Mouse (Mus musculus) cerebellum, adult 11 months (tissue): ENCODE measurements at regions not wholly inside any gene's neighbourhood (a gene's known extent, or its start where the extent isn't known, plus 50 kb on each side); places are given as distances from the start of the nearest gene placed in this dataset.
"Not testable (repeated sequence)": the region's sequence is repeated elsewhere in the genome, so short reads cannot be mapped to it uniquely, and the experiment has no call there.

Source experiments
- DNase-seq: peaks from one replicate; pipeline ENCODE4 v3.0.0; 2022

DNA sequence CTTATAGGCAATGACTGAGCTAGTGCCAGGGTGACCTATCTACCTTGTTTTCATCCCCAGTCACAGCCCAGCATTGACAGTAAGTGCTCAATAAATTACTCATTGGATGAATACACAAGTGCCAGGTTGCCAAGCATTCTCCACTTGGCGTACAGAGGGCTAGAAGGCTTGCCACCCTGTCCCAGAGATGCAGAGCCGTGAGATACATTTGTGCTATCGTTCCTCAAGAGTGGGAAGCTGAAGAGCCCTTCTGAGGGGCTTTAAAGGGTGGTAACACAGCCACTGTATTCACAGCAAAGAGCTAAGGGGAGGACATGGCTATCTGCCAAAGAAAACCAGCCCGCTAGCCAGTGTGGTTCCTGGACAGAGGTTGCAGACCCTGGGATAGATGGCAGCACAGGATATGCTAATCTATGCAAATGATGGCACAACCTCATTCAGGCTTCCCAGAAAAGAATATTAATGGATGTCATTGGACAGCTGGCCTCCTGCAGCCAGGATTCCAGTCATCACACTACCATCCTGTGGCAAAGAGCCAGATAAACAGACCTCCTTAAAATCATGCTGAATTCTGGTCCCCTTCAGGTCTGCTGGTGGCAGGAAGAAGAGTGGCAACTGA, 214.4 kb downstream of the Trim29 start:
- no peak for DNase-seq

DNA sequence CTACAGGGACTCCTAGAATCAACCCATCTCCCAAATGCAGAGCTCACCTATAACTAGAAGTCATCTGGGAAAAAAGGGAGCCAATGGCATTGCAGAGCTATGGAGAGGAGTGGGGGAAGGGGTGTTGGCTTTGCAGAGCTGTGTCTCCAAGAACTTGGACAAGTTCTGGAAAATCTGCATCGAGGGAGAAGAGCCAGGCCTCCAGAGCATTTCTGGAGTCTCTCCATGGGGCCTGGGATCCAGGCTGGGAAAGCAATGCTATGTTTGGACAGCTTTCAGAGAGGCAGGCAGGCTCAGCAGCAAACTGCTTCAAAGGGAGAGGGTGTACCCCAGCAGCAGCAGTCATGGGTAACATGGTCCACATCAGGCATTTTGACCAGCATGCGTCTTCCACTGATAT, 211.6 kb upstream of the Nectin1 start:
- DNase-seq, result no peak

DNA sequence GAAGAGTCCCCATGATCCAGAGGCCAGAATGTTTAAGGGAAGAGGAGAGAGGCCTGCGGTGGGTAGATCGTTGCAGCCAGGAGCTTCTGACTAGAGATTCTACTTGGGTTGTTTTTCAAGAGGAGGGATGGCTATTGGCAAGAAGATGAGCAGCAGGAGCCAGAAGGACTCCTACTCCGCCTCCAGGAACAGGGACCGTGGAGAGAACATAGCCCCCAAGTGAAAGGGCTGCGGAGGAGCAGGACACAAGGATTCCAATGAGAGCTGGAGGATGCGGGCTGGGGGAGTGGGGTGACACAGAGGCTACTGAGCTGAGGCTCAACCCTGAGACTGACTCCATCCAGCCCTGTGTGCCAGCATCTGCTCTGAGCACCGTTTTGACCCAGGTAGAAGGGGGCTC, 207.8 kb upstream of the Nectin1 start:
- no peak for DNase-seq

DNA sequence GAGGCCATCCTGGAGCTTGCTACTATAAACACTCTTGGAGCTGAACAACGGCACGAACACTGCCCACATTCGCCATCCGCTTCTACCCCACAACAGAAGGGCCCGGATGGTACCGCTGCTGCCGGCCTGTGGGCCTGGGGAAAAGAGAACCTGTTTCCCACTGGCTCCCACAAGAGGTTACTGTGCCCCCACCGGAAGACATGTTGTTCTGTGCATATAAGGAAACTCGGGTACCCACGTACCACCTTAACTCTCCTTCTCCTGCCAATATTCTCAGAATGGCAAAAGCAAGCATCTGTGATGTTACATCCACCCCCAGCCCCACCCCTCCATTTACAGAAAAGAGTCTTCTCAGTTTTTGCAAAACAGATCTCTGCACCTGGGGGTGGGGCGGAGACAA, 206.7 kb upstream of the Nectin1 start:
- DNase-seq, result no peak

DNA sequence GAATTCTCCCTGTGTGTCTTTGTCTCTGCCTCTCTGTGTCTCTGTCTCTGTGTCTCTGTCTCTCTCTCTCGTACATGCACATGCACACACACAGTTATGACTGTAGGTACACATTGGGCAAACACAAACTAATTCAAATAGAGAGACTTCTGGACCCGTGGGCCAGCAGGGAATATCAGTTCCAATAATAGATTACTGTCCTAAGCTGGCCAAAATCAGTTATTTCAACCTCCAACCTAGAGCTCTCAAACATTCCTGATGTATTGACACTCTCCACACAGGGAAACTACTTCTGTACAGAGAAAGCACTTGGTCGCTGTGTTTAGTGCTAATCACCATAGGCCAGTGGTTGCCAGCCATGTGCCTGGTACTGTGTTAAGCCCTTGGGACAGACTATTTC, 203.7 kb upstream of the Nectin1 start:
- no peak for DNase-seq

DNA sequence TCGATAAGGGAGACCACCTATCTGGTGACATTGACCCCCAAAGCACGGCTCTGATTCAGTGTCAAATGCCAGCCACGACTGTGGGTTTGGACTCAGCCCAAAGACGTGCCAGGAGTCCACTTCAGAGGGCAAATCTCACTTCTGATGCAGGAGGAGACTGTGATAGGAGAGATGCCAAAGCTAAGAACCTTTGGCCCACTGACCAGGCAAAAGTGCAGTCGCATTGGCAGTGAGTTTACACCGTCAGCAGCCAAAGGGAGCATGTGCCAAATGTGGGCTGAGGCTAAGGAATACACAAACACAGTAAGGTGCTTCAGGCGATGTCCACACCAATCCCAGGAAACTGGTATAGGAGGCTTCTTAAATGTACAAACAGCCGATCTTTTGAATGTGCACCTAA, 202.6 kb upstream of the Nectin1 start:
- DNase-seq, result no peak

DNA sequence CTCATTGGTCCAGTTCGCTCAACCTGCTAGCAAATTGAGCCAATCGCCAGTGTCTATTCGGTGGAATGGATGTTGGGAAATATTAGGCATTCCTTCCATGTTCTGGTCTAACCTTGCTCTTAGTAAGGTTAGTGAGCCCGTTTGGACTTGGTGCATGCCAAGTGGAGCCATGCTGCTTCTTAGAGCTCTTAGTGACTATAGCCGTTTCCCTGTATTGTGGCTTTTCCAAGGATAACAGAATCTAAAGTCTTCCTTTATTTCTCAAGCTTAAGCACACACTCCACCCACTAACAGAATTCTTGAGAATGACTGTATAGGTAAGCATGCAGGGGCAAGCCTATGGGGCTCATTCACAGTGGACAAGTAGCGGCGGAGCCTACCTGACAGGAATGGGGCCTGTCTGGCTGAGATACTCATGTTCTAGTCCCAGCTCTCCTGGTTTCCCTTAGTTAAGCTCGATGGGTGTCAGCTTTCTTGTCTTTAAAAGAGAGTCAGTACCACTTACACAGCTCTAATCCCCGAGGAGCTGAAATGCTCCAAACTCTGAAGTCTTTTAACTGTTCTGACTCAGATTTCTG, 201.6 kb upstream of the Nectin1 start:
- no peak for DNase-seq

DNA sequence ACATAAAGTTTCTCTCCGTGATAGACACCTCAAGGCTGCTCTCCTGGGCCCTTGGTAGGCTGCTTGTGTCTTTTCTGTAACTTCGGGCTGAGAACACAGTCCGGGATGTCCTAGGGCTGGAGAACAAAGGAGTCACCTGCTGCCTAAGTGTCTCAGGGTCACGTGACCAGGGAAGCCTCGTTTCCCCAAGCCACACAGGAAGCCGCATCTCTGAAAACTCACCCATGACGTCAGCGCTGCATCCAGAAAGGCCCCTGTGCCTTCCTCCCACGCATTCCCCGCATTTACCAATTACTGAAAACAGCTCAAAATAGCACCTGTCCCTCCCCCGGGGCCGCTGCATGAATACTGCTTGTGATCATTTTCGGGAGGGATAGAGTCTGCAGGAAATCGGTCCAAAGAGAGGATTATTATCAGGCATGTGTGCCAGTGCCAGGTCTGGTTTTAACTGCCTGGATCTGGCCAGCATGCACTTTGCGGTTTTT, 198.7 kb upstream of the Nectin1 start:
- DNase-seq, result peak; percentile 24

DNA sequence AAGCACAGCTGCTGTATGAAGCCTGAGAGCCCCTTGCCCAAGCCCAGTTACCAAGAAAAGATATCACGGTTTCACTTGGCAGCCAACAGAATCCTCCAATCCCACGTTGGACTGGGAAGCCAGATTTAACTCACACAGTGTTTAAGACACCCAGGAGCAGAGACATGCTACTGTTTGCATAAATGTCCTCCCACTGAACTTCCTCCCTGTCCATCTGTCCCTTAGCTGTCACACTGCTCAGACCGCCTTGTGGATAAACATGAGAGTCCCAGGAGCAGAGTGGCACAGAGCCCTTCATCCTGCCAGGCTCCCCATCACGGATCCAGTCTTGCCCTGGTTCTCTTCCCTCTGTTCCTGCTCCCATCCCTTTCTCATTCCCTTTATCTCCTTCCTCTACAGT, 194.9 kb upstream of the Nectin1 start:
- DNase-seq, result no peak

DNA sequence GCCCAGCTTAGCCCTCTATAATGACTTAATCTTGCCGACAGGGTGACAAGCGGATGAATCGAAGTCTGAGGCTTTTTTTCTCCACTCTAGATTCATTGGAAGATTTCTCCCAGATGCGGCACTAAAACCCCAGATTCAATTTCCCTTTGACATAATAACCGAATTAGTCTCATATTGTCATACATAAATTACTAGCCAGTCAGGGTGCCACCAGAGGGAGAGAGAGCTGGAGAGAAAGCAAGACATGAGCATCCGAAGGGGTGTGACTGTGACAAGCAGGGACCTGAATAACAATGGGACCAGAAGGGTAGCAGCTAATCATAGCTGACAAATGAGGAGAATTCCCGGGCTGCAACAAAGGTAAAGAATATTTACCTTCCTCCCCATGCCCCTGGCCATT, 194.5 kb upstream of the Nectin1 start:
- DNase-seq, result no peak

DNA sequence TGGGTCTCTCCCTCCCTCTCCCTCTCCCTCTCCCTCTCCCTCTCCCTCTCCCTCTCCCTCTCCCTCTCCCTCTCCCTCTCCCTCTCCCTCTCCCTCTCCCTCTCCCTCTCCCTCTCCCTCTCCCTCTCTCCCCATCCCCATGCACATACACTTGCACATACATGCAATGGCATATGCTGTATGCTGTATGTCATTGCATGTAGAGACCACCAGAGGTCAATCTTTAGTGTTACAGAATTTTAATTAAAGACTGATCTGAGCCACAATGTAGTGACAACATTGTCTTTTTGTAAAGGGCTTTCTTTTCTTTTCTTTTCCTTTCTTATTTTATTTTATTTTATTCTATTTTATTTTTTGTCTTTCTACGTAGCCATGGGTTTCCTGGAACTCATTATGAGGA, 191.0 kb upstream of the Nectin1 start:
- DNase-seq, result not testable (repeated sequence)

DNA sequence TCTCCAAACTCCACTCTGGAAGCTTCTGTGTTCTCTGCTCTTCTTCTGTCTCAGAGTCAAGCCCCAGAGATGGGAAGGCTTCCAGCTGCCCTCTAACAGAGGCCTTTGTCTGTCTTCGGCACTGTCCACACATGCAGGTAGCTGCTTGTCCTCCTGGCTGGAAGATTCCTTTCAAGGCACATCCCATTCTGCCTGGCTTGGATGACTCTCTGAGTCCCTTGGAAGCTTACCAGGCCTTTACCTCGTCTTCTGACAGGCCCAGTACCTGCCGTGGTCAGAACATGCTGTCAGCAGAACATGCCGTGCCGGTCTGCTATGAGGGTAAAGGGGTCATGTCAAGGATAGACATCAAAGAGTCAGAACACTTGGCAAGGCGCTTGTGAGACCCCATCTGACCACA, 181.8 kb upstream of the Nectin1 start:
- no peak for DNase-seq

DNA sequence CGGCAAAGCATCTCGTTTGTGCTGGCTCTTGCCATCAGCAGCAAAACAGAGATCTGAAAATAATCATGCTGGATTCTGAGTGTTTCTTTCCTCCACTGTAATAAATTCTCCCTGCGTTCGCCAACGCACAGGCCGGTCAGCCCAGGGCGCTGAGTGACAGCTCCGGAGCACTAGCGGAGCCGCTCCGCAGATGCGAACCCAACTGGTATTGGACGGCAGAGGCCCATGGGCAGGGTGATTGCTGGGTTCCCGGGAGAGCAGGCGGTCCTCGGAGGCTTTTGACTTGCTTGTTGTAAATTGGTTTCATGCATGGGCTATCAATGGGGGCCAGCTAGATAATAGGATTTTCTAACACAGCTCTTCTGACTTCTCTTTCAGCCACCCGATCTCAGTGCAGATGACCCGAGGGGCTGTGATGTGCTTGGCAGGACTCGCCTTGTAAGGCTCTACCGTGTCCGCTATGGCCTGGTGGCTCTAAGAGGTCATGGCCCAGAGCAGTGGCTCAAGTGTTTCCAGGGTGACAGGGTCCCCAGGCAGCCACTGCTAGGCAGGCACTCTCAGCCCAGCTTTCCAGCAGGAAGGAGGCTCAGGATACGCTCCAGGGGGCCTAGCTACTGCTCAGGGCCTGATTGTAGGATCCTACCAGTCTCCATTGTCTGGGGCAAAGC, 179.4 kb upstream of the Nectin1 start:
- no peak for DNase-seq

DNA sequence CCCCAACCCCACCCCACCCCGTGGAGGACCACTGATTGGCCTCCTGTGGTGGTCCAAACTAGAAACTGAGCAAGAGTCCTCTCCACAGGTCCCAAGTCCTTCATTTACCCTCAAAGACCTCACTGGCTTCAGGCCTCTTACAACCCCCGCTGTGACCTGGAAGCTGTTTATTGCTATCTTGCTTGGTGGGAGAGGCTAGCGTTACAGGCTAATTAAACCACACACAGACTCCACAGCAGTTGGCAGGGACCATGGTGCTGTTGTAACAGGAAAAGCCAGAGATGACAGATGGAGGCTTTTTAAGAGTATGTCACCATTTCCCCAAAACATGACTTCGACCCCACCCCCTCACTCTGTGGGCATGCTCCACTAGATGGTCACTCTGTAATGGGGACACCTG, 174.9 kb upstream of the Nectin1 start:
- DNase-seq, result no peak

DNA sequence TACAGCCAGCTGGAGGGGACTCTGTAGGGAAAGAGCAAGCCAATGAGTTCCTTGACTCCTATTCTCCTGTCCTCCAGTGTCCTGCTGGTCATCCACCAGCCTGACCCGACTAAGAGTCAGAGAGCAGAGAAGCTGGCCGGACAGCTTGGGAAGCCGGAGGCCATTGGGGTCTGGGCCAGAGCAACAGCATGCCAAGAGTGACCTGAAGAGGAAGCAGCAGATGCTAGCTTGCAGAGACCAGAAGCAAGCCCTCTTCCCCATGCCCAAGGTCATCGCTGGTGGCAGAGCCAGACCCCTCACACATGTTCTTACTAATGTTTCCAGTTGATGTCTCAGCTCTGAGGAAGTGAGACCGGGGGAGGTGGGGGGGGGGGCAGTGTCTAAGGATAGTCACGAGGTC, 172.7 kb upstream of the Nectin1 start:
- peak; percentile 19 for DNase-seq

DNA sequence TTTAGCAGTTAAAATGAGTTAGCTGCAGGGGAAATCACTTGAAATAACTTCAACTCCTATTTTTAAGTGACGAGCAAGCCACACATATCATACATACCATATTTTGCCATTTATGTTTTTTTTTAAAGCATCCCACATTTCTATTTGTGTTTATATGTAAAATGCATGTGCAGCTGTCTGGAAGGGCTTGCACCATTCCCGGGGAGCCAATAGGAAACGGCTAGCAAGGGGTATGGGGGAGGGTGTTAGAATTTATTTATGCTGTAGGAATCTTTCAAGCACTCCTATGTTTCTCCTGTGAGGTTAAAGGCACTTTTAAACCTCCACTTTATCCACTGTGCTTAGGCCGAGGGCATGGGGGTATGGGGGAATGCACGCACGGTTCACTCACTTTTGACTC, 168.1 kb upstream of the Nectin1 start:
- no peak for DNase-seq

DNA sequence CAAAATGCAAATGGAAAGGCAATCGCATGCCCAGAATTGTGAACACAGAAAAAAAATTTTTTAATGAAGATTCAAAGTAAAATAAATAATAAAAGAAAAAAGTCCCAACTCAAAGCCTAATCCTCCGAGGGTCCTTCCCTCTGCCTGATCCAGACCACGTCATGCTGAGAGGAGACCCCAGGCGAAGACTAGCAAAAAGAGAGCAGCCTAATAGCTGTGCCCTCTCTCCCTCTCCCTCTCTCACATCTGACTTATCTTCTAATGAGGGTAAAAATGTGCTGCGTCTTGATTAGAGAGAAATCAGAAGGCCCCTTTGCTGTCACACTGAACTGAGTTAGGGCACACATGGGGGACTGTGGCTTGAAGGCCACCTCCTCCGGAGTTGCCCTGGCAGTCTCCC, 163.1 kb upstream of the Nectin1 start:
- DNase-seq, result no peak

DNA sequence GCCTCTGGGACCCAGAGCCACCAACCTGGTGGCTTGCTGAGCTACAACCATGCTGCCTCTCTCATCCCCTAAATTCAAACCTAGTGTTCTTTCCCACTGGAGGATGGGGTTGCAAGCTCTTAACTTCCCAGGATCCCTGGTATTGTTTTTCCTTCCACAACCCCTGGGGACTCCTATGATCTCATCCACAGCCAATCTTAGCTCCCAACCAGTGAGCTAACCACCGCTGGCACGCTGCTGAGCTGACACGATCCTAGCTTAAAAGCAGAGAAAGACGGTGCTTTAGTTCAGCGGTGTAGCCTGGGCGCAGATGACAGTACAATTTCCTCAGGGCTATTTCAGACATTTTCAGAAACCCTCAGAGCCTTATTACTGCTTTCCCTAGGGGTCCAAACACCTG, 158.2 kb upstream of the Nectin1 start:
- DNase-seq, result no peak

DNA sequence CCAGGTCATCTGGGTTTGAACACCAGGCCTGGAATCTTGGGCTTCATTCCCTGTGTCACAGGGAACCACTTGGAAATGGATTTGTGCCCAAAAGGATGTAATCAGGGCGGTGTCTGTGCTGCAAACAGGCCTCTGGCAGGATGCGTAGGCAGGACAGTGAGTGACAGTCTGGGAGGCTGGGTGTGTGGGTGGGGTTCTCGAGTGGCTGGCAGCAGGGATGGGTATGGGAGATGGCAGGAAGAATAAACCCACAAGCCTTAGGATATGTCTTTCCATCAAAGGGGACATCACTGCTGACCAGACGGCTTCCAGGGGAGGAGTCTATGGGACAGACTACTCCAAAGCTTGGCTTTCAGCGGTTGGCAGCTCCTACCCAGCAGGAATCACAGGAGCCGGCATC, 150.5 kb upstream of the Nectin1 start:
- no peak for DNase-seq

DNA sequence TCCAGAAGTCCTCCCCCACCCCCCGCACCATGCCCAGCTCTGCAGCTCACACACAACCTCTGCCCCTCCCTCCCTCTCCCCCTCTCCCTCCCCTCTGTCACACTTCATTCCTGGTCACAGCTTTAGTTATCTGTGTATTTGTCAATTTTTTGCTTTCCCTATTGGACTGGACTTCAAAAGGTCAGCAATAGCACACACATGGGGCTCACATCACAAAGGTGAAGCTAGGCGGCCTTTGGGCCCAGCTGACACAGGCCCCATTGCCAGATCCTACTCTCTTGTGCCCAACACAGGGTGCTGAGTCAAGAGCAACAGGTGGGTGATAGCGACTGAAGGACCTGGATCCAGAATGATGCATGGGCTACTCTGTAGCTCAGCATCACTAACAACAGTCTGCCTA, 149.0 kb upstream of the Nectin1 start:
- DNase-seq, result no peak

DNA sequence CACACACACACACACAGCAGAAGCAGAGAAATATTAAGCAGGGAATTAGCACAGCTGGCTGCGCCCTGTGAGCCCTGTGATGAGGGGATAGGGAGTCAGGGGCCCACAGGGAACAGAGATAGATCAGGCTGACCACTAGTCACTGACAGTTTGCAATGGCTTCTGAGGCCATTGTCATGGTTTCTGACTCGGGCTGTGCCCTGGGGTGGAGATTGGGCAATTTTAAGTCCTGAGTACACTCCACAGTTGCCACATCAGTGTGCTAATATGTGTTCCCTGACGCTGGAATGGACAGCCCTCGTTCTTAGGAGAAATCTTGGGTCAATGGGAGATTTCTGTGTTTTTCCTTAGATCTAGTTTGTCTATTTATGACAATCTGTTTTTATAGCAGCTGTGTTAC, 148.3 kb upstream of the Nectin1 start:
- no peak for DNase-seq

DNA sequence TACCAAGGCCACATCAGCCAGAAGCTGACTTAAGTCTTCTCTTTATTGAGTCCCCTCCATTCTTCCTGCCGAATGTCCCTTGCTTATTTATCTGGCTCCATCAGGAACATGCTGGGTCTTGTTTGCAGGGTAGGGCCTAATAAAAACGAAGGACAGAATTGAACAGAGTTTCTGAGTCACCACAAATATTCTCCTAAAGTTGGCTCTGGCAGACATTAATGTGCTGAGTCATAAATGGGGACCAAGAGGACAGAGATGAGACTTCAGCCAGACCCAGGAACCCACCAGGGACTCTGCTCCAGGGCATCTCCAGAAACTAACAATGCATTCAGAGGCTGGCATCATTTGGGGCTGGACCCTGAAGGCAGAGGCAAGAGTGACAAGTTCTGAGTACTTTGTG, 143.4 kb upstream of the Nectin1 start:
- DNase-seq, result no peak

DNA sequence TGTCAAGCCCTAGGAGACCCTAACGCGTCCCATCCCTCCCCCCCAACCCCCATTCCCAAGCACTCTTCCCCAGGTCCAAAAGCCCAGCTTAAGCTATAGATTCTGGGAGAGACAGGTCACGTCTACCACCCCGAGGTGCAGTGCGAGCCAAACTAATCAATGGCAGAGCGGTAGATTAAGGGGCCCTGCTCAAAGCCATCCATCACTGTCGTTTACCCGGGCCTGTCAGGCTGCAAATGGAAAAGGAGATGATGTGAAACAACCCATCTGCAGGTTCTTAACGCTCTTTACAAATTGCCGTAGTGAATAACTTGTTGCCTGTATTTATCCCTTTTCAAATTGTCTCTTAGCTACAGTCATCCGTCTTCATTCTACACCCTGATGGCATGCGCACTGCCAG, 126.2 kb upstream of the Nectin1 start:
- DNase-seq, result no peak

DNA sequence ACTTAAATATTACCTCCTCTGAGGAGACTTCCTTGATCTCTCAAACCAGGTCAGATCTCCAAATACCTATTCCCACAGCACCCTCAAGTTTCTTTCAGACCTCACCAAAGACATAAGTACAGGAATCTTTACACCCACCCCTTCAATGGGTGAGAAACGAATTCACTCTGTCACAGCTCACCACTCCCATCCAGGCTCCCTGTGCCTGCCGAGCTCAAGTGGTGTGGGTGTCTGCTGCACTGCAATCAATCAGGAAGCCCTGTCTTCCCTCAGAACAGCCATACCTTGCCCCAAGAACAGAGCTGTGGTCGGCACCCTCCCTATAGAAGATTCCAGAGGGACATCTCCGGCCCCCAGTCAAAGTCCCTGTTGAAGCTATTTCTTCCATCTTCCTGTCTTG, 116.2 kb upstream of the Nectin1 start:
- DNase-seq, result no peak

DNA sequence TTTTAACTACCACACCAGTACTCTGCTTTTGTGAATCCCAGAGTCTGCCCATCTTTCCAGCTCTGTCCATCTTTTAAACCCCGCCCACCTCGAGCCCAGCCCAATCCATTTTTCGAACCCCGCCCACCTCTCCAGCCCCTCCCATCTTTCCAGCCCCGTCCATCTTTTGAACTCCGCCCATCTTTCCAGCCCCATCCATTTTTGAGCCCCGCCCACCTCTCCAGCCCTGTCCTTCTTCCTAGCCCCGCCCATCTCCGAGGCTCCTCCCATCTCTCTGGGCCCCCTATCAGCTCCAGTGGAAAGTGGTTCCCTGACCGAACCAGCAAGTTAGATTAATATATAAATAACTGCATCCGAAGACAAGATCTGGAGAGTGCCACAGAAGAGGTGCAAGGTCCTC, 115.0 kb upstream of the Nectin1 start:
- no peak for DNase-seq
